Mouse (Mus musculus) c-Kit-positive CD71-negative TER-119-negative erythroid progenitor cells, embryonic 14.5 days (primary cell): ENCODE measurements at regions not wholly inside any gene's neighbourhood (a gene's known extent, or its start where the extent isn't known, plus 50 kb on each side); places are given as distances from the start of the nearest gene placed in this dataset.

ENCODE experiments used
- DNase-seq: peaks from one replicate; pipeline ENCODE4 v3.0.0-alpha.2; 2013; ENCODE audit warnings: low read depth

GRCm38 (mm10) chr14:102396036-102396734 is 586.3 kb downstream of the Kctd12 start:
- DNase-seq, result no peak

- DNase-seq, result no peak
These were observed 590.1 kb downstream of the Kctd12 start for GRCm38 (mm10) chr14:102392351-102392750.

- no peak for DNase-seq
These were observed 609.4 kb downstream of the Kctd12 start for GRCm38 (mm10) chr14:102372994-102373567.

- no peak for DNase-seq
These were observed 620.8 kb downstream of the Kctd12 start for GRCm38 (mm10) chr14:102361589-102361988.

- DNase-seq, result no peak
These were observed 599.7 kb downstream of the Lmo7 start for GRCm38 (mm10) chr14:102329409-102329808.

- DNase-seq, result no peak
These were observed 576.6 kb downstream of the Lmo7 start for GRCm38 (mm10) chr14:102306332-102306731.

- DNase-seq, result no peak
These were observed 573.1 kb downstream of the Lmo7 start for GRCm38 (mm10) chr14:102302826-102303225.

- no peak for DNase-seq
These were observed 570.5 kb downstream of the Lmo7 start for GRCm38 (mm10) chr14:102300251-102300650.

- no peak for DNase-seq
These were observed 561.6 kb downstream of the Lmo7 start for GRCm38 (mm10) chr14:102291361-102291760.

GRCm38 (mm10) chr14:102250076-102250475 is 520.3 kb downstream of the Lmo7 start:
- no peak for DNase-seq

- no peak for DNase-seq
These were observed 518.8 kb downstream of the Lmo7 start for GRCm38 (mm10) chr14:102248581-102248980.

- DNase-seq, result no peak
These were observed 518.3 kb downstream of the Lmo7 start for GRCm38 (mm10) chr14:102248023-102248422.

GRCm38 (mm10) chr14:102243806-102244536 is 514.2 kb downstream of the Lmo7 start:
- no peak for DNase-seq

GRCm38 (mm10) chr14:102216581-102217368 is 487.0 kb downstream of the Lmo7 start:
- no peak for DNase-seq

GRCm38 (mm10) chr14:102215267-102215964 is 485.7 kb downstream of the Lmo7 start:
- DNase-seq, result no peak

- no peak for DNase-seq
These were observed 482.3 kb downstream of the Lmo7 start for GRCm38 (mm10) chr14:102212079-102212478.

- DNase-seq, result no peak
These were observed 475.3 kb downstream of the Lmo7 start for GRCm38 (mm10) chr14:102204881-102205671.

- DNase-seq, result no peak
These were observed 469.7 kb downstream of the Lmo7 start for GRCm38 (mm10) chr14:102199430-102199829.

- no peak for DNase-seq
These were observed 461.0 kb downstream of the Lmo7 start for GRCm38 (mm10) chr14:102190786-102191185.

GRCm38 (mm10) chr14:102181269-102181668 is 451.5 kb downstream of the Lmo7 start:
- DNase-seq, result no peak

- no peak for DNase-seq
These were observed 442.0 kb downstream of the Lmo7 start for GRCm38 (mm10) chr14:102171775-102172174.
